Mouse (Mus musculus) thymus, adult 2 months (tissue): ENCODE measurements at regions not wholly inside any gene's neighbourhood (a gene's known extent, or its start where the extent isn't known, plus 50 kb on each side); places are given as distances from the start of the nearest gene placed in this dataset.

Experiments used
- DNase-seq: peaks from one replicate; pipeline ENCODE4 v3.0.0; 2021
- H3K27ac ChIP-seq: fragments of 200-500 bp; 2 replicates; pipeline ENCODE4 v1.5.1; 2012; ENCODE audit warnings: low read length, control low read depth; ENCODE audit not compliant: control insufficient read depth, insufficient read depth
- H3K27me3 ChIP-seq: fragments of 200-500 bp; 2 replicates; pipeline ENCODE4 v1.6.1; 2012; ENCODE audit warnings: mild to moderate bottlenecking, low read length, moderate library complexity, mixed read lengths; ENCODE audit not compliant: control insufficient read depth, insufficient read depth
- H3K36me3 ChIP-seq: fragments of 200-500 bp; 2 replicates; pipeline ENCODE4 v1.6.1; 2012; ENCODE audit warnings: mild to moderate bottlenecking, low read length, moderate library complexity; ENCODE audit not compliant: control insufficient read depth, insufficient read depth
- H3K4me1 ChIP-seq: fragments of 200-500 bp; replicated peaks from 2 replicates; pipeline ENCODE4 v1.6.1; 2012; ENCODE audit warnings: low read length; ENCODE audit not compliant: control insufficient read depth, insufficient read depth
- H3K4me3 ChIP-seq: fragments of 200-500 bp; 2 replicates; pipeline ENCODE4 v1.5.1; 2012; ENCODE audit warnings: mild to moderate bottlenecking, low read length, control low read depth, moderate library complexity; ENCODE audit not compliant: control insufficient read depth, insufficient read depth
- CTCF ChIP-seq: fragments of 200-500 bp; IDR thresholded peaks from 2 replicates; pipeline ENCODE4 v1.5.1; 2012; ENCODE audit warnings: mild to moderate bottlenecking, control low read depth, low read length, moderate library complexity, borderline replicate concordance; ENCODE audit not compliant: control insufficient read depth, poor library complexity, insufficient read depth; ENCODE audit errors: extremely low read depth
- POLR2A ChIP-seq: fragments of 200-500 bp; IDR thresholded peaks from 2 replicates; pipeline ENCODE4 v1.6.1; 2012; ENCODE audit warnings: mild to moderate bottlenecking, low read length, control low read depth, moderate library complexity; ENCODE audit not compliant: control insufficient read depth, poor library complexity, insufficient read depth; ENCODE audit errors: extremely low read depth
- WGBS: fragments of 180-500 bp; shearing (Covaris S2); methylation state at CpG from one replicate; pipeline ENCODE4 v1.1.7; 2018; 5-methylcytosine and 5-hydroxymethylcytosine counted together

- H3K36me3 ChIP-seq = no peaks in the 10 kb centered on the region
- H3K4me3 ChIP-seq = no peak overlapping the region
- H3K27me3 ChIP-seq = no peaks in the 10 kb centered on the region
- no peak overlapping the region for H3K27ac ChIP-seq
- 86% methylated on average over 3 of the region's 3 CpGs for WGBS
- no peak for DNase-seq
- H3K4me1 ChIP-seq = no peaks in the 10 kb centered on the region
- no peak for TF ChIP-seq POLR2A
- no peak for TF ChIP-seq CTCF
Measured at GRCm38 (mm10) chr10:97220431-97220830, 259.0 kb upstream of the Dcn start.

DNA sequence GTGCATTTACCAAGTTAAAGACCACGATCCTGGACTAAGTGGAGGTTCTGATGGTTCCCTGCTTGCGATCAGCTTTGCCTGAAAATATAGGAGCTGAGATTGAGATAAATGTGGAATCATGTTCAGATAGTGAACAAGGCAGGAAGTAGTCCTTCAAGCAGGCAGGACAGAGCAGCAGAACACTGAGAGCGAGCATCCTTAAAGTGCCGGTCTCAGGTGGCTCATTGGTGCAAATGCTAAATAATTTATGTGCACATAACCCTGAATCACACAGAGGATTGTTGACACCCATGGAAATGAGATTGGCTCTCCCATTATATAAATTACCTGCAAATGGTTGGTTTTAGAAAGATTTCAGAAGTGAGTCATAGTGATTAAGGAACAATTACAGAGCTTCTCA, 243.8 kb upstream of the Dcn start:
- H3K27ac ChIP-seq = no peak overlapping the region
- no peak for TF ChIP-seq POLR2A
- no peak for TF ChIP-seq CTCF
- WGBS = 98% methylated on average over 4 of the region's 4 CpGs
- H3K36me3 ChIP-seq = no peaks in the 10 kb centered on the region
- H3K27me3 ChIP-seq = no peaks in the 10 kb centered on the region
- no peaks in the 10 kb centered on the region for H3K4me1 ChIP-seq
- DNase-seq = no peak
- H3K4me3 ChIP-seq = no peak overlapping the region

DNA sequence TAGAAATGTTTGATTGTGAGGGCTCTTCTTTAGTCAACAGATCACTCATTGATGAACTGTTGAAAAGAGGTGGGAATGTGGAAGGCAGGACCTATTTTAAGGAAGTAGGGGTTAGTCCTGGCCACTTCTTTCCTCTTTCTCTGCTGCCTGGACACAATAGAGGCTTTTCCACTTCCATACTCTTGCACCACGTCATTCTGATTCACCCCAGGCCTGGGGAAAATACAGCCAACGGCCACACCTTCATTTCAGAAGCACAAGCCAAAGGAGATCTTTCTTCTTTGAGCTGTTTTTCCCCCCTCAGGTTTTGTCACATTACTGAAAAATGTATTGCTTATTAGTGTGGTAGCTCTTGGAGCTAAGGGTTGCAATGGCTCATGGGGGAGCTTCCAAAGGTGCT, 237.9 kb upstream of the Dcn start:
- H3K4me1 ChIP-seq = no peaks in the 10 kb centered on the region
- H3K27ac ChIP-seq = no peak overlapping the region
- DNase-seq = no peak
- no peaks in the 10 kb centered on the region for H3K36me3 ChIP-seq
- H3K27me3 ChIP-seq = no peaks in the 10 kb centered on the region
- TF ChIP-seq POLR2A (no peak), CTCF (no peak)
- no peak overlapping the region for H3K4me3 ChIP-seq
- 50% methylated on average over 2 of the region's 2 CpGs for WGBS

DNA sequence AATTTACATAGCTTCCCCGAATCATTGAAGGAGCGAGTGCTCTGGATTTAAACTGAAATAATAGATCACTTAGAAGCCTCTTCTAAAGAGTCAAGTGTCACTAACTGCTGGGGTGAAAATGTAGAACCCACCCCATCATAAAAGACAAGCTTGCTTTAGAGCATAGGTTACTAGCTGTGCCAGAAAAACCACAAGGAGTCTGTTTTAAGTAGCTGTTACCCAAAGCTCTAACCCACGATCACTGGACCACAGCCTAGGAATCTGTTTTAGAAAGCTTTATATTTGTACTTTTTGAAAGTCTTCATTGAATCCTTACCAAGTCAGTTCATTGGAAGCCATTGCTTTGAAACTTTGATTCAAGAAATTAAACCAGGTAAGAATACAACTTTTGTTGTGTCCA, 233.7 kb upstream of the Dcn start:
- TF ChIP-seq CTCF = no peak
- TF ChIP-seq POLR2A = no peak
- no peak overlapping the region for H3K27ac ChIP-seq
- no peaks in the 10 kb centered on the region for H3K4me1 ChIP-seq
- no peak overlapping the region for H3K4me3 ChIP-seq
- no peaks in the 10 kb centered on the region for H3K27me3 ChIP-seq
- no peak for DNase-seq
- WGBS = 66% methylated on average over 3 of the region's 3 CpGs
- H3K36me3 ChIP-seq = no peaks in the 10 kb centered on the region

- 94% methylated on average over 4 of the region's 4 CpGs for WGBS
- TF ChIP-seq CTCF (no peak), POLR2A (no peak)
- Histone ChIP-seq H3K4me3 (no peak overlapping the region), H3K27ac (no peak overlapping the region), H3K36me3 (no peaks in the 10 kb centered on the region), H3K4me1 (no peaks in the 10 kb centered on the region), H3K27me3 (no peaks in the 10 kb centered on the region)
- no peak for DNase-seq
Measured at GRCm38 (mm10) chr10:97248522-97248921, 230.9 kb upstream of the Dcn start.

DNA sequence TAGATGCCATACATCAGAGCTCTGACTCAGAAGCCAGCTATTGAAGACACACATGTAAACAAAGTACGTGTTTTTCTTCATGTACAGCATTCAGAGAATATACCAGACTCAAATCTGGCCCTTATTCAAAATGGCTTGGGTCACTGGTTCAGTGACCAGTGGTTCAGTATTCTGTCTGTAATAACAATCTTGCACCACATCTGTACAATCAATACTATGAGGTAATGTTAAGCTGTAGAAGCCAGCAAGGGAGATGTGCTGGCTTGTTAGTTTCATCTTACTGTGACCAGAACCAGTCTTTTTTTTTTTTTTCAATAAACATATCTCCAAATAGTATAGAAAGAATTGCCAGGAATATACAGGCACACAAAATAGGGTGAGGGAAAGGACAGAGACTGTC, 229.6 kb upstream of the Dcn start:
- H3K4me1 ChIP-seq = no peaks in the 10 kb centered on the region
- TF ChIP-seq CTCF (no peak), POLR2A (no peak)
- no peak for DNase-seq
- H3K4me3 ChIP-seq = no peak overlapping the region
- H3K27me3 ChIP-seq = no peaks in the 10 kb centered on the region
- no peak overlapping the region for H3K27ac ChIP-seq
- 95% methylated on average over 1 of the region's 1 CpGs for WGBS
- H3K36me3 ChIP-seq = no peaks in the 10 kb centered on the region

- H3K4me1 ChIP-seq = no peaks in the 10 kb centered on the region
- no peak overlapping the region for H3K4me3 ChIP-seq
- no peaks in the 10 kb centered on the region for H3K36me3 ChIP-seq
- no peak for DNase-seq
- TF ChIP-seq CTCF = no peak
- TF ChIP-seq POLR2A = no peak
- H3K27me3 ChIP-seq = no peaks in the 10 kb centered on the region
- WGBS = 95% methylated on average over 2 of the region's 2 CpGs
- H3K27ac ChIP-seq = no peak overlapping the region
Measured at GRCm38 (mm10) chr10:97250167-97250566, 229.2 kb upstream of the Dcn start.
